Mouse (Mus musculus): ENCODE data around the gene Col6a6. TPM values are rescaled to one million over a fixed set of nuclear protein-coding genes. Genes with fewer than 3 reads are reported as not detected.

Col6a6 gene
- polyA plus RNA-seq, 1 experiment from 2014 or later: 0.32 TPM

DNA sequence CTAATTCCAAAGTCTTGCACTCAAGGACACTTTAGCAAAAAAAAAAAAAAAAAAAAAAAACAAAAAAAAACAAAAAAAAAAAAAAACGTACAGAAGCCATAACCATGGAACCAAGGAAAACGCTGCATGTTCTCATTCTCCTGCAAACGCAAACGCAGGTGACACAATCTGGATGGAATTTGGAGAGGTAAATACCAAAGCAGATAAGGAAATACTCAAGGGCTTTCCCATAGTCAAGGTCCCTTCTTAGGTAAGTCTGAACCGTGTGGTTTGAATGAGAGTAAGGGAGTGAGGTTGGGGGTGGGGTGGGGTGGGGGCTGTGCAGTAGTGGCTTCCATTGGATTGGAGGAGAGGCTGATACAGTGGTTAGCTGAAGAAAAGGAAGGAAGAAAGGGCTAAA is 63.8 kb downstream of the Col6a6 start:
- H3K4me3 ChIP-seq: no peak overlapping the region
- H3K4me2 ChIP-seq (replicated peaks): no peak overlapping the region
- no peak for ATAC-seq (ENCODE audit: low FRiP score, low read depth)
- no peaks in the 10 kb centered on the region for H3K4me1 ChIP-seq
- H3K27me3 ChIP-seq (replicated peaks): no peaks in the 10 kb centered on the region
- H3K36me3 ChIP-seq: no peaks in the 10 kb centered on the region
- WGBS: 80% methylated on average over 5 of the region's 5 CpGs
- no peak overlapping the region for H3K9ac ChIP-seq
- H3K9me3 ChIP-seq: no peaks in the 10 kb centered on the region
- H3K27ac ChIP-seq: no peak overlapping the region

DNA sequence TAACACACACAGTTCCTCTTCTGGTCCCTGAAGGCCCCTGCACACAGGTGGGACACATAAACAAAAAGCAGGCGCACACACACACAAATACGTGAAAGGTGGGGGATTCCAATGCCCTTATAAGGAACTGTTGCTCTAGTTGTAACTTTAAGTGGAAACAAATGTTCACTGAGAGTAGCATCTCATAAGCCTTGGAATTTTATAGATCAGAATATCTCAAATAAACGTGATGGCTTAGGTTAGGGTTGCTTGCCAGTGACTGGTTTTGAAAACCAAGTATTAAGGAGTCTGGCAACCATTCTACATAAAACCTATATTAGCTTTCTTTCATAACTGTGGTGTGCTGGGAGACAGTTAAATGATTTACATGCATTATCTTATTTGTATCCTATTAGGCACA is 64.3 kb downstream of the Col6a6 start:
- no peaks in the 10 kb centered on the region for H3K4me1 ChIP-seq
- no peaks in the 10 kb centered on the region for H3K9me3 ChIP-seq
- no peaks in the 10 kb centered on the region for H3K27me3 ChIP-seq (replicated peaks)
- no peaks in the 10 kb centered on the region for H3K36me3 ChIP-seq
- H3K4me2 ChIP-seq (replicated peaks): no peak overlapping the region
- H3K27ac ChIP-seq: no peak overlapping the region
- no peak overlapping the region for H3K4me3 ChIP-seq
- 87% methylated on average over 3 of the region's 3 CpGs for WGBS
- ATAC-seq (ENCODE audit: low FRiP score, low read depth): no peak
- no peak overlapping the region for H3K9ac ChIP-seq

DNA sequence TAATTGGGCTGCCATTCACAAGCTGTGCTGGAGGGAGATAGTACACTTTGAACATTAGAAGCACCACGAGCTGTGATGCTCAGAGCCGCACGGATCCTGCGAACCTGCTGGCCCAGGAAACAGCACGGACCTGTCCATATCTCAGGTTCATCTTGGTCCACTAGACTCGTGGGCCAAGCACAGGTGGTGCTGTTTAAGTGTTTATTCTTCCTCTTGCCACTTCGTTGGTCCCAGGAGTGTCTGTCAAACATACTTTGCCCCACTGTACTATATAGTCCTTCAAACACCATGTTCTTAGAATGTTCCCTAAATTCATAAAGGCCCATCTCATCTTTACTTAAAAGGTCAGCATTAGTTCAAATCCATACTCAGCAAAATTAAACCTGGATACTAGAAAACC is 65.7 kb downstream of the Col6a6 start:
- no peak for ATAC-seq (ENCODE audit: low FRiP score, low read depth)
- Histone ChIP-seq H3K4me3 (no peak overlapping the region), H3K4me2 (replicated peaks) (no peak overlapping the region), H3K27me3 (replicated peaks) (no peaks in the 10 kb centered on the region), H3K27ac (no peak overlapping the region), H3K9me3 (no peaks in the 10 kb centered on the region), H3K4me1 (no peaks in the 10 kb centered on the region), H3K9ac (no peak overlapping the region), H3K36me3 (no peaks in the 10 kb centered on the region)
- WGBS: 85% methylated on average over 7 of the region's 7 CpGs

DNA sequence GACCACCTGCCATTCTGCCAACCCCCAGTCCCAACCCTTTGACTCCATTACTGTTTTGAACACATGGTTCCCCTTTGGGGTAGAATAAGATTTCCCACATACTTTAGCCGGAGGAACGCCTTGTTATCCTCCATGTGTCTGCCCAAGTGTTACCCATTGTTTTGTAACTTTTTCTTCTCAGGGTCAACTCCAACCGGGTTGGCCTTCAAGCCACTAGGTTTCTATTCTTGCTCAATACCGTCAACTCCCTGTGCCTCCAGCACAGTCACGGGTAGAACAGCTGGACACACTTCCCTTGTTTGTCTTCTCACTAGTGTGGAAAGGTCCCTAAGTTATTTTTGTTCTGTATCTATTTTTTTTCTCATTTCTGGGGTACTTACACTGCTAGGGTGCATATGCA is 69.1 kb downstream of the Col6a6 start:
- 83% methylated on average over 5 of the region's 5 CpGs for WGBS
- Histone ChIP-seq H3K36me3 (no peaks in the 10 kb centered on the region), H3K27ac (no peak overlapping the region), H3K4me1 (no peaks in the 10 kb centered on the region), H3K9ac (no peak overlapping the region), H3K4me3 (no peak overlapping the region), H3K9me3 (no peaks in the 10 kb centered on the region), H3K4me2 (replicated peaks) (no peak overlapping the region), H3K27me3 (replicated peaks) (no peaks in the 10 kb centered on the region)
- ATAC-seq (ENCODE audit: low FRiP score, low read depth): no peak

DNA sequence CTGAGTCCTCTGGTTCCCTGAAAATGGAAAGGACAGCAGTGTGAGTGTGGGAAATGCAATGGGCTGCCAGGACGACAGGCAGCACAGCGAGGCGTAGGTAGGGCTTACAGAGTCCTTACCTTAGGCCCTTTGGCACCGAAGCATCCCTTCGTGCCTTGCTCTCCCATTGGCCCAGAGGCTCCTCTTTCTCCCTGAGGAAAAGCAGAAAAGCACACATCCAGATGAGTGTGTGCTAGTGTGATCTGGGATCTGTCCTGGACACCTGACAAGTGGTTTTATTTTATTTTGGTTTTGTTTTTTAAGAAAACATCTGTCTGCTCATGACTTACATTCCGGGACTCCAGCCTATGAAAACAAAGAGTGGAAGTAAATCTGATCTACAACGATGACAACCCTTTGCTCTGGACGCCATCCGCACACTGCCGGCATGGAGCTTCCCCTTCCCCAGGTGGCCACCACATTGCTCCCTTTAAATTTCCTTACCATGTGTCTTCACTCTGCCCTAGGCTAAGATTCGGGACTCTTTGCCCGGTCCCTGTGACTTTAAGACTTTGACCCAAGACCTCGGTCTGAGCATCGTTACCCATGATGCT is 69.7 kb downstream of the Col6a6 start:
- Histone ChIP-seq H3K27ac (no peak overlapping the region), H3K4me3 (no peak overlapping the region), H3K9me3 (no peaks in the 10 kb centered on the region), H3K27me3 (replicated peaks) (no peaks in the 10 kb centered on the region), H3K36me3 (no peaks in the 10 kb centered on the region), H3K9ac (no peak overlapping the region), H3K4me2 (replicated peaks) (no peak overlapping the region), H3K4me1 (no peaks in the 10 kb centered on the region)
- 80% methylated on average over 14 of the region's 14 CpGs for WGBS
- no peak for ATAC-seq (ENCODE audit: low FRiP score, low read depth)

DNA sequence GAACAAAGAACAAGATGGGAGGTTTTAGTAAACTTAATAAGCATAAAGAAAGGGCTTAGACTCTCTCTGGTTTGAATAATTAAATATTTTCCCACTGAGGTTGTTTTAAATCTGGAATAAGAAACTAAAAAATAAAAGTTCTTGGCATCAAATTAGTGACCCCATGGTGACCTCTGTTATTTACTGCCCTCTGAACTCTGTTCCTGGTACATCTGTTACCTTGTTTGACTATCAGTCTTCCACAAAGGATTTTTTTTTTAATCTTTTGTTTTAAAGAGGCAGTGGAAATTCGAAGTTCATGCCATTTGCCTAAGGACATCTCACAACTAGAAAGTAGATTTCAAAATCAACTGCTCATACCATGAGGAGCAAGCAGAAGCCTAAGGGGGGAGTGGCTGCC is 73.7 kb downstream of the Col6a6 start:
- 51% methylated on average over 1 of the region's 1 CpGs for WGBS
- Histone ChIP-seq H3K4me3 (no peak overlapping the region), H3K36me3 (no peaks in the 10 kb centered on the region)

DNA sequence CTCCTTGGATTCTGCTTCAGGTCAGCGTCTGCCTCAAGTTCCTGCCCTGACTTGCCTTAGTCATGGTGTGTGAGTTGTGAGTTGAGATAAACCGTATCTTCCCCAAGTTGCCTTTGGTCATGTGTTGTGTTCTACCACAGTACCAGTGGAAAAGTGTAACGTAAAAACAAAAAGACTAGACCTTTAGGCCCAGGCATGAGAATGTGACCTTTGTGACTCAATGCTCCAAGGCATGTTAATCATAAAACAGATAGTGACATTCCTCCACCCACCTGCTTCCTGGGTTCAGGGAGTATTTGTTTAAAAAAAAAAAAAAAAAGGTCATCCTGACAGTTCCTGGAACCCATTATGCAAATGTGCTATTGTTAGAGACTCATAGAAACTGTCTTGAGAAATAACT is 82.1 kb downstream of the Col6a6 start:
- Histone ChIP-seq H3K36me3 (no peaks in the 10 kb centered on the region), H3K27me3 (replicated peaks) (no peaks in the 10 kb centered on the region), H3K9me3 (0 out of 2 replicates have a peak, but pooled peaks cover 3% of the 10 kb centered on the region), H3K4me3 (no peak overlapping the region), H3K4me2 (replicated peaks) (no peak overlapping the region), H3K9ac (no peak overlapping the region), H3K4me1 (no peaks in the 10 kb centered on the region), H3K27ac (no peak overlapping the region)
- no peak for ATAC-seq (ENCODE audit: low FRiP score, low read depth)
- WGBS: 92% methylated on average over 3 of the region's 3 CpGs

More for the DNA sequence above, 73.7 kb downstream of the Col6a6 start:
- no peaks in the 10 kb centered on the region for H3K27me3 ChIP-seq (replicated peaks)
- no peak for ATAC-seq (ENCODE audit: low FRiP score, low read depth)
- H3K4me2 ChIP-seq (replicated peaks): no peak overlapping the region
- no peak overlapping the region for H3K27ac ChIP-seq
- no peak overlapping the region for H3K9ac ChIP-seq
- H3K4me1 ChIP-seq: no peaks in the 10 kb centered on the region
- no peaks in the 10 kb centered on the region for H3K9me3 ChIP-seq

DNA sequence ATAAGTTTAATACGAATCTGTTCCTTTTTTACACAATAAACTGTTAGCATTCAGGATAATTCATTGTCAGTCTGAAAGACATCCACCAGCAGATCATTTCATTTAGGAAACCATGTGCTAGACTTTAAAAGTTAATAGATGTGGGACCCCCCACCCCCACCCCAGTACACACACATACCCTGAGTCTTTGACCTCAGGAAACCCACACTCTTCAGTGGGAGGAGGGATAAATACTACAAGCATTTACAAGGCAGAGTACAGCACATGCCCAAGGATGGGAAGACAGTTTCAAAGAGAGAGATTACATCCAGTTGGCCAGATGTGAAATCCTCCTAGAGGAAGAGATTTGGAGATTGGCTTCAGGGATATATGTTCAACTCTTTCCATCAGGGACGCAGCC is 87.5 kb downstream of the Col6a6 start:
- Histone ChIP-seq H3K36me3 (no peaks in the 10 kb centered on the region), H3K9ac (no peak overlapping the region), H3K4me3 (no peak overlapping the region), H3K9me3 (no peaks in the 10 kb centered on the region), H3K27me3 (replicated peaks) (no peaks in the 10 kb centered on the region), H3K4me2 (replicated peaks) (no peak overlapping the region), H3K27ac (no peak overlapping the region), H3K4me1 (0 out of 2 replicates have a peak, but pooled peaks cover 6% of the 10 kb centered on the region)
- ATAC-seq (ENCODE audit: low FRiP score, low read depth): no peak
- WGBS: 84% methylated on average over 2 of the region's 2 CpGs

DNA sequence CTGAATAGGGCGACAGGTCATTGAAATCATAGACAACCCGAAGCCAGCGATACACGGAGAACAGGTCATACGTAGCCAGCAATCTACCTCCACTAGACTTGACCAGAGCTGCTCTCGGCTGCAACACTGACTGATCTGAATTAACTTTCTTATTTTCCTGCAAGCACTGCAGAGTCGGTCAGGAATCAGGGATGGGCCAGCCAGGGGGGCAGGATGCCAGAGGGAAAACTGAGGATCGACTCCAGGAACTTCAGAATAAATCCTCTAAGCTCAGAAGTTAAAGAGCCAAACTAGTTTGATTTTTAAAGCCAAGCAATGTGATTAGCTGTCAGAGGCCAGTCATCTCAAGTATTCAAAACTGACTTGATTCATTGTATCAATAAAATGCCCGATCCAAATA is 88.5 kb downstream of the Col6a6 start:
- ATAC-seq (ENCODE audit: low FRiP score, low read depth): no peak
- Histone ChIP-seq H3K4me3 (no peak overlapping the region), H3K4me2 (replicated peaks) (no peak overlapping the region), H3K9ac (no peak overlapping the region), H3K36me3 (no peaks in the 10 kb centered on the region), H3K9me3 (no peaks in the 10 kb centered on the region), H3K27ac (no peak overlapping the region), H3K4me1 (0 out of 2 replicates have a peak, but pooled peaks cover 12% of the 10 kb centered on the region), H3K27me3 (replicated peaks) (no peaks in the 10 kb centered on the region)
- 92% methylated on average over 9 of the region's 9 CpGs for WGBS

DNA sequence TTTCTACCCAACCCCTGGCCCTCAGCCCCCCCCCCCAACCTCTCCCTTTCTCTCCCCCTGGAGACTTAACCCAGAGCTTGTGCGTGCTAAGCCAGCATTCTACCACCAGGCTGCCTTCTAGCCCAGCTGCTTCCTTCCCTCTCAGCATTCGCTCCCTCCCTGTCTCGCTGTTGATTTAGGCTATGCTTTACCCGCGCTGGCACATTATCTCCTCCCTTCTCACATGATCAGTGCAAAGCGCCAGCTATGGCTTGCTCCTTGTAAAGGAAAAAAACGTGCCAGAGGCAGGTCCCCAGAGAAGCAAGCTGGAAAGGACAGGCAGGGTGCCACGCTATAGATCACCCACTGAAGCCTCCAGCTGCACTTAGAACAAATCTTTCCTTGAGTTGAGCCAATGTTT is 90.5 kb downstream of the Col6a6 start:
- no peak for ATAC-seq (ENCODE audit: low FRiP score, low read depth)
- 0 out of 2 replicates have a peak, but pooled peaks cover 14% of the 10 kb centered on the region for H3K4me1 ChIP-seq
- no peaks in the 10 kb centered on the region for H3K36me3 ChIP-seq
- H3K4me3 ChIP-seq: no peak overlapping the region
- H3K27ac ChIP-seq: no peak overlapping the region
- H3K9me3 ChIP-seq: no peaks in the 10 kb centered on the region
- no peak overlapping the region for H3K9ac ChIP-seq
- H3K4me2 ChIP-seq (replicated peaks): no peak overlapping the region
- H3K27me3 ChIP-seq (replicated peaks): no peaks in the 10 kb centered on the region
- 48% methylated on average over 8 of the region's 8 CpGs for WGBS

DNA sequence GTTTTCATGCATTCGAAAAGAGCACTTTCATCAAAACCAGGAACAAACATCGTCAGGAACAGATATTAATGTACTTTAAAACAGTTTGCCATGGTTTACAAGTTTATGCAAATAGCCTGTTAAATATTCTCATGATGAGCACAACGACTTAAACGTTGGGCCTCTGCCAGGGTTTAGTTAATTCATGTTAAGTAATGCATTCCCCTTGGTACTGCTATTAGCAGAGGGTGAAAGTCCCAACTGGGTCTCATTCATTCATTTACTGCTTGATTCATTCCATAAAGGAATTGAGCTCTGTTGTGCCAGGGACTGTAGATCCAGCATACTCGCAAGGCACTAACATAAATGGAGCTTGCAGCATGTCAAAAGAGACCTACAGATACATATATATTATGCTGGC is 92.8 kb downstream of the Col6a6 start:
- H3K9ac ChIP-seq: no peak overlapping the region
- 68% methylated on average over 5 of the region's 5 CpGs for WGBS
- no peak overlapping the region for H3K4me3 ChIP-seq
- no peaks in the 10 kb centered on the region for H3K36me3 ChIP-seq
- H3K9me3 ChIP-seq: no peaks in the 10 kb centered on the region
- 0 out of 2 replicates have a peak, but pooled peaks cover 14% of the 10 kb centered on the region for H3K4me1 ChIP-seq
- ATAC-seq (ENCODE audit: low FRiP score, low read depth): no peak
- no peak overlapping the region for H3K4me2 ChIP-seq (replicated peaks)
- no peaks in the 10 kb centered on the region for H3K27me3 ChIP-seq (replicated peaks)
- H3K27ac ChIP-seq: no peak overlapping the region

DNA sequence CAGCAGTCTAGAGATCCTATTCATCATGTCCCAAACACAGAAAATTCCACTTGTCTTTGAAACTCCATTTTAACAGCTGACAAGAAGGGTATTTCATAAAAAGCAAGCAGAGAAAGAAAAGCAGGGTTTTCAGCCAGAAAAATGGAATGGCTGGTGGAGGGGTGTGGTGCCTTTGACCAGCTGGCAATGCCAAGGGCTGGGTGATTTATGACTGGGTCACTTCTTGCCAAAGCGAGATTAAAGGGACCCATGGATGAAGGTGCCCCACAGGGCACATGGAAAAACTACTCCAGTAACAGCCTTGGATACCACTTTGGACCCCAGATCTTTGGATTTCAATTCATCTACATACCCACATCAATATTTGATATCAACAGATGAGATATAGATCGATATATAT is 93.3 kb downstream of the Col6a6 start:
- ATAC-seq (ENCODE audit: low FRiP score, low read depth): no peak
- Histone ChIP-seq H3K4me3 (no peak overlapping the region), H3K4me2 (replicated peaks) (no peak overlapping the region), H3K4me1 (0 out of 2 replicates have a peak, but pooled peaks cover 14% of the 10 kb centered on the region), H3K27ac (no peak overlapping the region), H3K9me3 (no peaks in the 10 kb centered on the region), H3K36me3 (no peaks in the 10 kb centered on the region), H3K9ac (no peak overlapping the region), H3K27me3 (replicated peaks) (no peaks in the 10 kb centered on the region)
- 64% methylated on average over 2 of the region's 2 CpGs for WGBS

DNA sequence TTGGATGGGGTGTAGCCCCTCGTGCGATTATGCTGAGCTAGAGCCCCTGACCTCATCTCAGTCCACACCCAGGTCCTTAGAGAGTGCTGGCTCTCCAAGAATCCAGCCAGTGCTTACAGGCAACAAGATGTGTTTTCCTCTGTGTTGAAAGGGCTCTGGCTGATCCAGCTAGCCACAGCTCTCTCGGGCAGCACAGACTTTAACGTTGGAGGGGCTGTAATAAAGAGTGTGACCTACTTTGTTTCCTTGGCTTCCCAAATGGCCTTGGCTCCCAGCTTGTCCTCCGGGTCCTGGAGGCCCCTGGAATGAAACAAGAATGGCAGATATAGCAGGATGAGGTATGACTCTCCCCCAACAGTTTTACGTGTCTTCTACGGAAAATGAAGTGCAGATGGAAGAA is 96.0 kb downstream of the Col6a6 start:
- H3K4me3 ChIP-seq: no peak overlapping the region
- 55% methylated on average over 7 of the region's 7 CpGs for WGBS
- H3K36me3 ChIP-seq: no peaks in the 10 kb centered on the region
- no peaks in the 10 kb centered on the region for H3K27me3 ChIP-seq (replicated peaks)
- ATAC-seq (ENCODE audit: low FRiP score, low read depth): no peak
- H3K4me1 ChIP-seq: 0 out of 2 replicates have a peak, but pooled peaks cover 11% of the 10 kb centered on the region
- no peaks in the 10 kb centered on the region for H3K9me3 ChIP-seq
- H3K4me2 ChIP-seq (replicated peaks): no peak overlapping the region
- no peak overlapping the region for H3K27ac ChIP-seq
- no peak overlapping the region for H3K9ac ChIP-seq
